Mouse (Mus musculus) C2C12 (cell line): ENCODE results near the gene Dok5. TPM values are rescaled to one million over a fixed set of nuclear protein-coding genes. Genes with fewer than 3 reads are reported as not detected.

Source experiments
- H3K27me3 ChIP-seq: one replicate; pipeline ENCODE4 v1.6.1; 2011; ENCODE audit not compliant: control insufficient read depth, insufficient read depth, insufficient read length
- H3K36me3 ChIP-seq: one replicate; pipeline ENCODE4 v1.6.1; 2011; ENCODE audit not compliant: control insufficient read depth, insufficient read depth
- H3K4me3 ChIP-seq: one replicate; pipeline ENCODE4 v1.5.1; 2011; ENCODE audit warnings: mild to moderate bottlenecking, control low read depth; ENCODE audit not compliant: poor library complexity, insufficient read depth, severe bottlenecking
- H3K79me2 ChIP-seq: one replicate; pipeline ENCODE4 v1.6.1; 2011; ENCODE audit not compliant: control insufficient read depth, insufficient read depth
- H3K79me3 ChIP-seq: one replicate; pipeline ENCODE4 v1.6.1; 2011; ENCODE audit warnings: low read depth, control low read depth
- H3ac ChIP-seq: one replicate; pipeline ENCODE3; 2011; ENCODE audit warnings: low read depth; ENCODE audit not compliant: control insufficient read depth, insufficient read length
- CEBPB ChIP-seq: IDR thresholded peaks from one replicate; pipeline ENCODE4 v1.6.1; 2011; ENCODE audit warnings: low read depth, mild to moderate bottlenecking, control low read depth, moderate library complexity
- CTCF ChIP-seq: IDR thresholded peaks from one replicate; pipeline ENCODE4 v1.5.1; 2011; ENCODE audit not compliant: control insufficient read depth, insufficient read depth, insufficient read length
- FOSL1 ChIP-seq: IDR thresholded peaks from one replicate; pipeline ENCODE4 v1.8.0; 2011; ENCODE audit warnings: mild to moderate bottlenecking, low read length; ENCODE audit not compliant: poor library complexity, insufficient read depth, severe bottlenecking
- MAX ChIP-seq: IDR thresholded peaks from one replicate; pipeline ENCODE4 v1.6.1; 2011; ENCODE audit warnings: mild to moderate bottlenecking, control low read depth
- MYOD1 ChIP-seq: IDR thresholded peaks from one replicate; pipeline ENCODE4 v1.6.1; 2011; ENCODE audit warnings: low read depth; ENCODE audit not compliant: control insufficient read depth, insufficient read length
- MYOG ChIP-seq: IDR thresholded peaks from one replicate; pipeline ENCODE4 v1.6.1; 2011; ENCODE audit not compliant: control insufficient read depth, insufficient read length; ENCODE audit errors: extremely low read depth
- USF1 ChIP-seq: IDR thresholded peaks from one replicate; pipeline ENCODE4 v1.6.1; 2011; ENCODE audit warnings: low read depth, mild to moderate bottlenecking, control low read depth, moderate library complexity
- polyA plus RNA-seq: library from polyadenylated mRNA; unstranded; fragments of >200 nt; fragmentation: generic; extraction: Trizol; gene quantifications from one replicate; pipeline ENCODE4 v1.2.1, GENCODE M21; 2012; ENCODE audit warnings: missing spikeins

Dok5 gene
- polyA plus RNA-seq, 1 experiment = not detected

DNA sequence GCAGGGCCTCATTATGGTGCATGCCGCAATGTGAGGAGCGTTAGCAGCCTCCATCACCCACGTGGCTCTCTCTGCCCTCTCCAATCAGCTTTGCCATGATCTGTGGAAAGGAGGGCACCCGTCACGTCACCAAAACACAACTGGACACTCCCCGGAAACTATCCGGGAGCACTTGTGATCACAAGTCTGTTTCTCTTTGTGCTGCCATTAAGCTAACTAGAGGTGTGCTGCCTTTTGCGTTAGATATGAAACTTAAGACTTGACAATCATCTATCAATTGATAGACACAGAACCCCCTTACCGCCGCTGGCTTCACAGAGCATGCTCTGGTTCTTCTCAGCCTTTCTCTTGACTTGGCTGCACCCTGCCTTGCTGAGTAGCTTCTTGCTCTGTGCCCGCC, 6.9 kb upstream of the Dok5 start:
- no peak overlapping the region for H3ac ChIP-seq
- H3K79me2 ChIP-seq = no peaks in the 10 kb centered on the region
- no peaks in the 10 kb centered on the region for H3K27me3 ChIP-seq
- no peak overlapping the region for H3K4me3 ChIP-seq
- TF ChIP-seq CEBPB (no peak), MAX (no peak), MYOG (no peak), USF1 (no peak), FOSL1 (no peak), MYOD1 (no peak), CTCF (no peak)
- no peaks in the 10 kb centered on the region for H3K79me3 ChIP-seq
- no peaks in the 10 kb centered on the region for H3K36me3 ChIP-seq

DNA sequence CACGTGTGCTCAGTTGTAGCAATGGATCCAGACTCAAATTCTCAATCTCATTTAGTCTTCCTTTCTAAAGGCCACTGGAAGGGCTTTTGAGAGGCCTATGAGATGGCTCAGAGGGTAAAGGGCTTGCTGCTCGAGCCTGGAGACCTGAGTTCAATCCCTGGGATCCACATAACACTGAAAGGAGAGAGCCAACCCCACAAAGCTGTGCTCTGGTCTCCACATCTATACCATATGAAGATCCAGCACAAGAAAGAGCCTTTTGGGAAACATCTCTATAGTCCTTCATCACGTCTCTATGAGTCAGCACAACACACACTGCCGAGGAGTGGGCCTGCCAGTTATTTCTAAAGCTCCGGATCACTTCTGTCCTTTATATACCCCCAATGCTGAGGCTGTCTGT, 5.8 kb upstream of the Dok5 start:
- no peak overlapping the region for H3K4me3 ChIP-seq
- no peaks in the 10 kb centered on the region for H3K27me3 ChIP-seq
- no peaks in the 10 kb centered on the region for H3K79me2 ChIP-seq
- H3ac ChIP-seq = no peak overlapping the region
- H3K79me3 ChIP-seq = no peaks in the 10 kb centered on the region
- TF ChIP-seq FOSL1 = no peak
- no peak for TF ChIP-seq CTCF
- no peak for TF ChIP-seq USF1
- no peak for TF ChIP-seq MAX
- no peak for TF ChIP-seq CEBPB
- TF ChIP-seq MYOD1 = no peak
- no peak for TF ChIP-seq MYOG
- no peaks in the 10 kb centered on the region for H3K36me3 ChIP-seq

DNA sequence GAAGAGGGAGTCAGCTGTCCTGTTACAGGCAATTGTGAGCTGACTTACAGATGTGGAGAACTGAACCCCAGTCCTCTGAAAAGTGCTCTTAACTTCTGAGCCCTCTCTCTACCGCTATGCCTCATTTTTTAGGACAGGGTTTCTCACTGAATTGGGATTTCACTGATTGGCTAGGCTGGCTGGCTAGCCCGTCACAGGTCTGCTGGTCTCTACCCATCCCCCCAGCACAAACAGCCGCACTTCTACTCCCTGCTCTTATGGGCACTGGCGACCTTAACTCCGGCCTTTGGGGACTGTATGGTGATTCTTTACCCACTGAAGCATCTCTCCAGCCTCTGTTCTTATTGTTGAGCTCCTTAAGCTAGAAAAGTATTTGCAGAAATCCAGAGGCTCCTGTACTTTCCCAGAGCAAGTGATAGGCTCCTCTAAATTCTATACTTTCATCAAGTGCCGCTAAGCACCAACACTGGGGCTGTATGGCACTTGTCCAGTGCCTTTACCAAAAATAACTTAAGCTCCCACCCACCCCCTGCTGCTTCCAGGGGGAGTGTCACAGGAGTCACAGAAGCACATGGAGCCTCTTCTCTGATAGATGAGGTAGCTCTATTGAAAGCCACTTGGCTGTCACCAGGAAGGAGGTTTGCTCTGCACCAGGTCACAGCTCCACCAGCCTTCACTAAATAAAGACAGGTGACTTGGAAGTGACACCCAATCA, 4.5 kb upstream of the Dok5 start:
- no peak for TF ChIP-seq MAX
- TF ChIP-seq USF1 = no peak
- TF ChIP-seq MYOG = no peak
- no peak for TF ChIP-seq MYOD1
- TF ChIP-seq CTCF = no peak
- TF ChIP-seq FOSL1 = no peak
- no peak for TF ChIP-seq CEBPB
- Histone ChIP-seq H3K79me2 (no peaks in the 10 kb centered on the region), H3K4me3 (no peak overlapping the region), H3K79me3 (no peaks in the 10 kb centered on the region), H3K27me3 (no peaks in the 10 kb centered on the region), H3K36me3 (no peaks in the 10 kb centered on the region), H3ac (no peak overlapping the region)

DNA sequence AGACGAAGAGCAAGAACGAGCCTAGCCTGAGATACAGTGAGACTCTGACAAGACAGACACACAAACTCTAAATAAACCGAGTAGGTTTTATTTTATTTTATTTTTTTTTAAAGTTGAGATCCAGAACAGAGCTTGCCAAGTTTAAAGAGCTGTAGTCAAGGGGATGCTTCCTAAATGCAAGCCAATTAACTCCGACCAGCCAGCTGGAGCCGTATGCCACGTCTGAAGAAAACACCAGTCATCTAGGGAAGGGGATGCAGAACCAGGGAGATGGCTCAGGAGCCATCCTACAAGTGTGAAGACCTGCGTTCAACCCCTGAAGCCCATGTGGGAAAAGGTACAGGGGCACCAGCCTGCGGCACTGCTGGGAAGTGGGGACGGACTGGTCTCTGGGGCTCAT, 2.7 kb upstream of the Dok5 start:
- no peak overlapping the region for H3ac ChIP-seq
- no peaks in the 10 kb centered on the region for H3K79me3 ChIP-seq
- H3K36me3 ChIP-seq = no peaks in the 10 kb centered on the region
- no peaks in the 10 kb centered on the region for H3K79me2 ChIP-seq
- no peak for TF ChIP-seq MYOD1
- no peak for TF ChIP-seq MAX
- TF ChIP-seq FOSL1 = no peak
- no peak for TF ChIP-seq MYOG
- TF ChIP-seq USF1 = no peak
- TF ChIP-seq CEBPB = no peak
- no peak for TF ChIP-seq CTCF
- H3K4me3 ChIP-seq = no peak overlapping the region
- no peaks in the 10 kb centered on the region for H3K27me3 ChIP-seq

DNA sequence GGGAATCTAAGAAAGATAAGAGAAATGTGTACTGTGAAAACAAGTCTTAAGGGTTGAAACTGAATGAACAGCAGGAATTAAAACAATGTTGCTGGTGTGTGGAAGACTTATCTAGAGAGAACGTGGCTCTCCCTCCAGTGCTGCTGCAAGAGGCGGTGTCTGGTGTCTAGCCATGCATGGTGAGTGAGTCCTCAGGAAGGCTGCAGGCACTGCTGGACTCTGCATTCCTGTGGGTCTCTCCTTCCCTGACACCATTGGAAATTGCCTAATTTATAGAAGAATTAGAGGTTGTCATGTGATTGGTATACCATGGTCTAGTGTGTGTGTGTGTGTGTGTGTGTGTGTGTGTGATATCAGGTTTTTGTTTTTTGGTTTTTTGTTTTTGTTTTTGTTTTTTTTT, 1.9 kb upstream of the Dok5 start:
- H3K36me3 ChIP-seq = no peaks in the 10 kb centered on the region
- no peak overlapping the region for H3K4me3 ChIP-seq
- no peaks in the 10 kb centered on the region for H3K79me2 ChIP-seq
- H3ac ChIP-seq = no peak overlapping the region
- no peaks in the 10 kb centered on the region for H3K79me3 ChIP-seq
- no peaks in the 10 kb centered on the region for H3K27me3 ChIP-seq
- TF ChIP-seq USF1 = no peak
- TF ChIP-seq MYOD1 = no peak
- TF ChIP-seq MAX = no peak
- TF ChIP-seq MYOG = no peak
- no peak for TF ChIP-seq CTCF
- no peak for TF ChIP-seq CEBPB
- TF ChIP-seq FOSL1 = no peak

DNA sequence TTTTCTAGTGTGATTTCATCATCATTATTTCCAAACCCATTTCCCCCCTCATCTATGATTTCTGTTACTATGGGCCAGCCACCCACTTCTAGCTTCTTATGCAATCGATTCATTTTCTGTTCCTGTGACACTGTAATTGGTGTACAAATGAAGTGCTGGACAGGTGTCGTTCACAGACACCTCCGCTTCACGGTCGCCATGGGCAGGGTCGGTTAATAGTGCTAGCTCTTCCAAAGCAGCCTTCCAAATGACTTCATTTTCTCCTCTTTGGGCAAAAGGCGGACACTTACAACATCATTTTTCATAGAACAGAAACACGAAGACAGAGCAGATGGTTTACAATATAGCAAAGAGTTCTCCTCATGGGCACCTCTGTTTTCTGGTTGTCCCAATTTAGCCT, 1.5 kb upstream of the Dok5 start:
- Histone ChIP-seq H3K27me3 (no peaks in the 10 kb centered on the region), H3ac (no peak overlapping the region), H3K79me2 (no peaks in the 10 kb centered on the region), H3K36me3 (no peaks in the 10 kb centered on the region), H3K4me3 (no peak overlapping the region), H3K79me3 (no peaks in the 10 kb centered on the region)
- TF ChIP-seq MAX = no peak
- TF ChIP-seq CTCF = no peak
- no peak for TF ChIP-seq MYOD1
- TF ChIP-seq FOSL1 = no peak
- no peak for TF ChIP-seq USF1
- no peak for TF ChIP-seq MYOG
- TF ChIP-seq CEBPB = no peak
